Mouse (Mus musculus) liver, postnatal 0 days (tissue): Measurements from ENCODE around the gene Ift122. TPM values are rescaled to one million over a fixed set of nuclear protein-coding genes. Genes with fewer than 3 reads are reported as not detected.
A peak's percentile ranks its signal among the peaks of the same experiment; 100 is the strongest.

Source experiments
- ATAC-seq: fragments of 200-750 bp; cut with Nextera tagmentation; 2 replicates; pipeline ENCODE4 v1.8.0; 2017; ENCODE audit warnings: mild to moderate bottlenecking, moderate library complexity
- DNase-seq: peaks from one replicate; pipeline ENCODE4 v3.0.0-alpha.2; 2016
- H3K27ac ChIP-seq: fragments of 300-500 bp; sonication (generic); 2 replicates; pipeline ENCODE4 v1.5.1; 2014; ENCODE audit warnings: antibody characterized with exemption, moderate library complexity, mild to moderate bottlenecking, low read depth
- H3K27me3 ChIP-seq: fragments of 300-500 bp; sonication (generic); 2 replicates; pipeline ENCODE4 v1.6.1; 2014; ENCODE audit warnings: low read length, control low read depth, mixed read lengths; ENCODE audit not compliant: insufficient read depth
- H3K36me3 ChIP-seq: fragments of 300-500 bp; sonication (generic); replicated peaks from 2 replicates; pipeline ENCODE4 v1.6.1; 2014; ENCODE audit warnings: mild to moderate bottlenecking, control low read depth, low read length, moderate library complexity, mixed read lengths; ENCODE audit not compliant: insufficient read depth
- H3K4me1 ChIP-seq: fragments of 300-500 bp; sonication (generic); 2 replicates; pipeline ENCODE4 v1.6.1; 2014; ENCODE audit warnings: antibody characterized with exemption, mild to moderate bottlenecking, control low read depth; ENCODE audit not compliant: insufficient read depth
- H3K4me2 ChIP-seq: fragments of 300-500 bp; sonication (generic); 2 replicates; pipeline ENCODE4 v1.6.1; 2014; ENCODE audit warnings: low read depth, mild to moderate bottlenecking, low read length, moderate library complexity, mixed read lengths
- H3K4me3 ChIP-seq: fragments of 300-500 bp; sonication (generic); 2 replicates; pipeline ENCODE4 v1.5.1; 2014; ENCODE audit warnings: low read depth, low read length
- H3K9ac ChIP-seq: fragments of 300-500 bp; sonication (generic); replicated peaks from 2 replicates; pipeline ENCODE4 v1.6.1; 2014; ENCODE audit warnings: mild to moderate bottlenecking, moderate library complexity
- H3K9me3 ChIP-seq: fragments of 300-500 bp; sonication (generic); 2 replicates; pipeline ENCODE4 v1.6.1; 2016; ENCODE audit warnings: mild to moderate bottlenecking, control low read depth, low read length, mixed read lengths
- CTCF ChIP-seq: sonication (generic); IDR thresholded peaks from 2 replicates; pipeline ENCODE4 v1.5.1; 2016; ENCODE audit warnings: antibody characterized with exemption, low read depth
- EP300 ChIP-seq: IDR thresholded peaks from 2 replicates; pipeline ENCODE4 v1.6.1; 2016; ENCODE audit warnings: antibody characterized with exemption, low read depth, mild to moderate bottlenecking
- WGBS: fragments of 180-500 bp; shearing (Covaris S2); extraction: QIAGEN DNeasy Blood & Tissue Kit; methylation state at CpG from one replicate; pipeline ENCODE4 v1.1.7; 2014; ENCODE audit not compliant: insufficient replicate concordance; 5-methylcytosine and 5-hydroxymethylcytosine counted together
- polyA plus RNA-seq: library from polyadenylated mRNA; unstranded; fragments of >200 nt; fragmentation: Nextera tagmentation; extraction: Ambion mirVana; gene quantifications from 2 replicates; pipeline ENCODE4 v1.2.1, GENCODE M21; 2015

Gene Ift122
- polyA plus RNA-seq, 1 experiment from 2014 or later = 1.6 TPM

DNA sequence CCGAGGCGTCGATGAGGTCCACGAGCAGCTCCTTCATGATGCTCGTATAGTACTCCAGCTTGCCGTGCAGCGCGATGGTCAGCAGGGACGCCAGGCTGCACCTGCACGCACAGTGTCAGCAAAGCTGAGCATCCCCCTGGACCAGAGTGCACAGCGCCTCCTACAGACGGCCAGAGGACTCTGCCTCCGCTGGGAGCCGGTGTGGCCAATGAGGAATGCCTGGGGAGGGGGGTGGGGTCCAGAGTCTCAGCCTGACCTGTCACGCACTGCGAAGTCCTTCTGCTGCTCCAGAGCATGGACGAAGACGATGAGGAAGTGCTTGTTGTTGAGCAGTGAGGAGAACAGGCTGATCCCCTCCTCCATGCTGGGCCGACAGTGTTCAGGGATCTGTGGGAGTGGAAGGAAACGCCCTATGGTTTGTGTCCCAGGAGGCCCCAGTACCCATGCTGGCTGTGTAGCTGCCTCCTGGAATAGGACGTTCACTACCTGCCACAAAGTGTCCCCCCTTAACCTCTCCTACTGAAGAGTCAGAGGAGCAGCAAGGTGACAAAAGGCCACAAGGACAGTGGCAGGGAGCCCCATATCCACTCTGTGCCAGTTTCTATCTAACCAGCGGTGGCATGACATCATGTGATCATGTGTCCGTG is 109.3 kb downstream of the Ift122 start:
- peak; percentile 48; the same call in 1 of the 2 replicates for ATAC-seq
- Histone ChIP-seq H3K9me3 (no peaks in the 10 kb centered on the region), H3K27ac (no peak overlapping the region), H3K27me3 (no peaks in the 10 kb centered on the region), H3K4me3 (no peak overlapping the region), H3K36me3 (peaks cover 4% of the 10 kb centered on the region; the same call in 1 of the 2 replicates), H3K4me2 (no peak overlapping the region), H3K4me1 (no peaks in the 10 kb centered on the region), H3K9ac (no peak overlapping the region)
- TF ChIP-seq CTCF (peak; percentile 48), EP300 (no peak)
- WGBS = 68% methylated on average over 23 of the region's 23 CpGs
- peak; percentile 44 for DNase-seq

GRCm38 (mm10) chr6:115963656-115964055 is 110.4 kb downstream of the Ift122 start:
- ATAC-seq = no peak
- 82% methylated on average over 9 of the region's 9 CpGs for WGBS
- peaks cover 4% of the 10 kb centered on the region; the same call in 1 of the 2 replicates for H3K36me3 ChIP-seq

GRCm38 (mm10) chr6:115966227-115966966 is 113.1 kb downstream of the Ift122 start:
- H3K27me3 ChIP-seq = no peaks in the 10 kb centered on the region
- no peaks in the 10 kb centered on the region for H3K9me3 ChIP-seq
- H3K36me3 ChIP-seq = peaks cover 4% of the 10 kb centered on the region; the same call in 1 of the 2 replicates
- H3K4me3 ChIP-seq = no peak overlapping the region
- DNase-seq (no peak), ATAC-seq (no peak)
- no peak overlapping the region for H3K9ac ChIP-seq
- H3K4me1 ChIP-seq = peaks cover 3% of the 10 kb centered on the region
- no peak overlapping the region for H3K4me2 ChIP-seq
- TF ChIP-seq CTCF (no peak), EP300 (no peak)
- WGBS = 79% methylated on average over 19 of the region's 19 CpGs
- H3K27ac ChIP-seq = no peak overlapping the region

More at GRCm38 (mm10) chr6:115963656-115964055, 110.4 kb downstream of the Ift122 start:
- Histone ChIP-seq H3K9ac (no peak overlapping the region), H3K9me3 (no peaks in the 10 kb centered on the region), H3K4me1 (no peaks in the 10 kb centered on the region), H3K27ac (no peak overlapping the region), H3K4me2 (no peak overlapping the region), H3K4me3 (no peak overlapping the region), H3K27me3 (no peaks in the 10 kb centered on the region)
- DNase-seq = no peak
- no peak for TF ChIP-seq EP300
- TF ChIP-seq CTCF = no peak

- H3K4me3 ChIP-seq = no peak overlapping the region
- no peak overlapping the region for H3K4me2 ChIP-seq
- no peaks in the 10 kb centered on the region for H3K27me3 ChIP-seq
- H3K27ac ChIP-seq = no peak overlapping the region
- H3K36me3 ChIP-seq = peaks cover 4% of the 10 kb centered on the region; the same call in 1 of the 2 replicates
- TF ChIP-seq EP300 (no peak), CTCF (no peak)
- H3K9me3 ChIP-seq = no peaks in the 10 kb centered on the region
- no peak for ATAC-seq
- DNase-seq = no peak
- 77% methylated on average over 15 of the region's 15 CpGs for WGBS
- H3K9ac ChIP-seq = no peak overlapping the region
- H3K4me1 ChIP-seq = peaks cover 9% of the 10 kb centered on the region
Observed at GRCm38 (mm10) chr6:115967291-115967880, 114.1 kb downstream of the Ift122 start.

GRCm38 (mm10) chr6:115968086-115968485 is 114.8 kb downstream of the Ift122 start:
- 79% methylated on average over 5 of the region's 5 CpGs for WGBS
- H3K4me1 ChIP-seq = peaks cover 13% of the 10 kb centered on the region
- H3K9me3 ChIP-seq = no peaks in the 10 kb centered on the region
- no peaks in the 10 kb centered on the region for H3K27me3 ChIP-seq
- no peak for ATAC-seq
- H3K4me2 ChIP-seq = no peak overlapping the region
- TF ChIP-seq CTCF = no peak
- no peak for TF ChIP-seq EP300
- no peak overlapping the region for H3K9ac ChIP-seq
- peaks cover 4% of the 10 kb centered on the region; the same call in 1 of the 2 replicates for H3K36me3 ChIP-seq
- DNase-seq = no peak
- no peak overlapping the region for H3K27ac ChIP-seq
- no peak overlapping the region for H3K4me3 ChIP-seq

DNA sequence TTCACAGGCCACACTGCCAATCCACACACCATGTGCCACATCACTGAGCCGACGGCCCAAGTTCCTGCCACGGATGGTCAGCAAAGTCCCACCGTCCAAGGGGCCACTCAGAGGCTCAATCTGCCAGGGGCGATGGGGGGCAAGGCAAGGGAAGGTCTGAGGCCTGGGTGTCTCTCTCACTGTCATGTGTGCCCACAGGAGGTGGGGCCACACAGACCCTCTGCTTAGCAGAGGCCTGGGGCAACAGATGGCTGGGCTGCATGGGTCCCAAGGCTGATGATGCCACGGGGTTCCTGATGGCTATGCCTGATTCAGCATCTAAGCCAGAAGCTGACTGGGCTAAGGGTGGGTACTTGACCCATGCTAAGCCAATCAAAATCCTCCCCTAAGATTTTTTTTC is 115.4 kb downstream of the Ift122 start:
- Histone ChIP-seq H3K27ac (no peak overlapping the region), H3K4me1 (peaks cover 13% of the 10 kb centered on the region), H3K9me3 (no peaks in the 10 kb centered on the region), H3K9ac (no peak overlapping the region), H3K4me3 (no peak overlapping the region), H3K36me3 (peaks cover 4% of the 10 kb centered on the region; the same call in 1 of the 2 replicates), H3K4me2 (no peak overlapping the region), H3K27me3 (no peaks in the 10 kb centered on the region)
- TF ChIP-seq EP300 (no peak), CTCF (no peak)
- ATAC-seq = no peak
- no peak for DNase-seq
- WGBS = 76% methylated on average over 6 of the region's 6 CpGs
